Mouse (Mus musculus) left cerebral cortex, postnatal 10 days (tissue): ENCODE results near the gene Alpi. TPM values are rescaled to one million over a fixed set of nuclear protein-coding genes. Genes with fewer than 3 reads are reported as not detected.
A peak's percentile ranks its signal among the peaks of the same experiment; 100 is the strongest.

Source experiments
- DNase-seq, 2 experiments: peaks; one replicate each; pipeline ENCODE4 v3.0.0; 2021 to 2022; ENCODE audit warnings: low spot score in 2 of 2, mixed read lengths in 1 of 2; ENCODE audit errors: extremely low spot score in 1 of 2
- intact Hi-C: fragments of 180-260 bp; cut with DNase I; formaldehyde crosslinking; loops from one replicate; pipeline ENCODE4 v1.15.1; 2025
- total RNA-seq, 2 experiments: library from RNA; stranded (reverse); gene quantifications; 2 replicates each; pipeline ENCODE4 v1.2.3; 2021

Gene Alpi
- not detected for total RNA-seq

GRCm38 (mm10) chr1:87101411-87101810 is at the start of gene Alpi:
Gene Alpi, minus strand, starts transcription at chr1:87101606.
- intact Hi-C loops, result no loop called here
- DNase-seq, result no peak

- DNase-seq, result peak in 1 of 2 experiments; percentile 24
- intact Hi-C loops, result no loop called here
These were observed 48.0 kb upstream of the Alpi start for GRCm38 (mm10) chr1:87149422-87149821.

GRCm38 (mm10) chr1:87143141-87143540 is 41.7 kb upstream of the Alpi start:
- intact Hi-C loops, result no loop called here
- no peak for DNase-seq

GRCm38 (mm10) chr1:87142456-87142855 is 41.0 kb upstream of the Alpi start:
- intact Hi-C loops, result no loop called here

GRCm38 (mm10) chr1:87141550-87141949 is 40.1 kb upstream of the Alpi start:
- intact Hi-C loops, result no loop called here
- no peak for DNase-seq

More at GRCm38 (mm10) chr1:87142456-87142855, 41.0 kb upstream of the Alpi start:
- DNase-seq, result no peak

- DNase-seq, result no peak
- intact Hi-C loops, result no loop called here
These were observed 30.4 kb upstream of the Alpi start for GRCm38 (mm10) chr1:87131803-87132202.

GRCm38 (mm10) chr1:87127206-87128030 is 26.0 kb upstream of the Alpi start:
- DNase-seq, result peak in 1 of 2 experiments; percentile 53
- intact Hi-C loops, result no loop called here

- intact Hi-C loops, result no loop called here
- DNase-seq, result no peak
These were observed 23.3 kb upstream of the Alpi start, which contains the start of gene Akp3 for GRCm38 (mm10) chr1:87124673-87125072. Gene Akp3, plus strand, starts transcription at chr1:87124973.

- no peak for DNase-seq
- intact Hi-C loops, result no loop called here
These were observed 13.4 kb upstream of the Alpi start for GRCm38 (mm10) chr1:87114784-87115183.

- DNase-seq, result peak in 1 of 2 experiments; percentile 49
- intact Hi-C loops, result no loop called here
These were observed 10.4 kb upstream of the Alpi start for GRCm38 (mm10) chr1:87111719-87112354.

- no peak for DNase-seq
- intact Hi-C loops, result no loop called here
These were observed 7.2 kb upstream of the Alpi start for GRCm38 (mm10) chr1:87108564-87108963.

- no peak for DNase-seq
- intact Hi-C loops, result no loop called here
These were observed 5.1 kb upstream of the Alpi start for GRCm38 (mm10) chr1:87106536-87106935.

- DNase-seq, result no peak
- intact Hi-C loops, result no loop called here
These were observed 2.5 kb upstream of the Alpi start for GRCm38 (mm10) chr1:87103936-87104335.

- intact Hi-C loops, result no loop called here
- no peak for DNase-seq
These were observed 708 bp upstream of the Alpi start for GRCm38 (mm10) chr1:87102114-87102513.

GRCm38 (mm10) chr1:87098358-87098975 is 2.9 kb downstream of the Alpi start:
- intact Hi-C loops, result no loop called here
- peak in 1 of 2 experiments; percentile 65 for DNase-seq

- no peak for DNase-seq
- intact Hi-C loops, result no loop called here
These were observed 5.8 kb downstream of the Alpi start for GRCm38 (mm10) chr1:87095642-87096041.

- intact Hi-C loops, result no loop called here
- DNase-seq, result no peak
These were observed 11.6 kb downstream of the Alpi start, which contains the start of gene Alppl2 for GRCm38 (mm10) chr1:87089828-87090227. Gene Alppl2, minus strand, starts transcription at chr1:87089928.

GRCm38 (mm10) chr1:87089251-87089650 is 12.2 kb downstream of the Alpi start:
- DNase-seq, result no peak
- intact Hi-C loops, result no loop called here

GRCm38 (mm10) chr1:87086964-87087363 is 14.4 kb downstream of the Alpi start:
- no peak for DNase-seq
- intact Hi-C loops, result no loop called here

GRCm38 (mm10) chr1:87086196-87086595 is 15.2 kb downstream of the Alpi start:
- no peak for DNase-seq
- intact Hi-C loops, result no loop called here
